Mouse (Mus musculus) liver, embryonic 15.5 days (tissue): ENCODE measurements around the gene Dlat. TPM values are rescaled to one million over a fixed set of nuclear protein-coding genes. Genes with fewer than 3 reads are reported as not detected.
A peak's percentile ranks its signal among the peaks of the same experiment; 100 is the strongest.

ENCODE experiments used
- ATAC-seq: fragments of 200-750 bp; cut with Nextera tagmentation; 2 replicates; pipeline ENCODE4 v1.8.0; 2017; ENCODE audit warnings: moderate number of reproducible peaks, mild to moderate bottlenecking, moderate library complexity; ENCODE audit not compliant: insufficient read depth
- H3K27ac ChIP-seq: fragments of 300-500 bp; sonication (generic); replicated peaks from 2 replicates; pipeline ENCODE4 v1.5.1; 2015; ENCODE audit warnings: mild to moderate bottlenecking, inconsistent platforms
- H3K27me3 ChIP-seq: fragments of 300-500 bp; sonication (generic); 2 replicates; pipeline ENCODE4 v1.6.1; 2015; ENCODE audit warnings: mild to moderate bottlenecking, inconsistent platforms
- H3K36me3 ChIP-seq: fragments of 300-500 bp; sonication (generic); replicated peaks from 2 replicates; pipeline ENCODE4 v1.6.1; 2015; ENCODE audit warnings: moderate library complexity, mild to moderate bottlenecking, inconsistent platforms
- H3K4me1 ChIP-seq: fragments of 300-500 bp; sonication (generic); replicated peaks from 2 replicates; pipeline ENCODE4 v1.6.1; 2015; ENCODE audit warnings: inconsistent platforms
- H3K4me2 ChIP-seq: fragments of 300-500 bp; sonication (generic); 2 replicates; pipeline ENCODE4 v1.6.1; 2015; ENCODE audit warnings: moderate library complexity, mild to moderate bottlenecking, inconsistent platforms
- H3K4me3 ChIP-seq: fragments of 300-500 bp; sonication (generic); replicated peaks from 2 replicates; pipeline ENCODE4 v1.5.1; 2015; ENCODE audit warnings: mild to moderate bottlenecking, inconsistent platforms
- H3K9ac ChIP-seq: fragments of 300-500 bp; sonication (generic); 2 replicates; pipeline ENCODE4 v1.6.1; 2015; ENCODE audit warnings: moderate library complexity, mild to moderate bottlenecking, inconsistent platforms
- H3K9me3 ChIP-seq: fragments of 300-500 bp; sonication (generic); replicated peaks from 2 replicates; pipeline ENCODE4 v1.6.1; 2016; ENCODE audit warnings: inconsistent platforms
- WGBS: fragments of 180-500 bp; shearing (Covaris S2); methylation state at CpG from one replicate; pipeline ENCODE4 v1.1.7; 2015; ENCODE audit warnings: mixed read lengths; ENCODE audit not compliant: insufficient replicate concordance; 5-methylcytosine and 5-hydroxymethylcytosine counted together
- polyA plus RNA-seq: library from polyadenylated mRNA; unstranded; fragments of >200 nt; fragmentation: Nextera tagmentation; extraction: Ambion mirVana; gene quantifications from 2 replicates; pipeline ENCODE4 v1.2.1, GENCODE M21; 2015

The Dlat gene
- polyA plus RNA-seq = 23.2 and 24.6 TPM in 2 replicates

DNA sequence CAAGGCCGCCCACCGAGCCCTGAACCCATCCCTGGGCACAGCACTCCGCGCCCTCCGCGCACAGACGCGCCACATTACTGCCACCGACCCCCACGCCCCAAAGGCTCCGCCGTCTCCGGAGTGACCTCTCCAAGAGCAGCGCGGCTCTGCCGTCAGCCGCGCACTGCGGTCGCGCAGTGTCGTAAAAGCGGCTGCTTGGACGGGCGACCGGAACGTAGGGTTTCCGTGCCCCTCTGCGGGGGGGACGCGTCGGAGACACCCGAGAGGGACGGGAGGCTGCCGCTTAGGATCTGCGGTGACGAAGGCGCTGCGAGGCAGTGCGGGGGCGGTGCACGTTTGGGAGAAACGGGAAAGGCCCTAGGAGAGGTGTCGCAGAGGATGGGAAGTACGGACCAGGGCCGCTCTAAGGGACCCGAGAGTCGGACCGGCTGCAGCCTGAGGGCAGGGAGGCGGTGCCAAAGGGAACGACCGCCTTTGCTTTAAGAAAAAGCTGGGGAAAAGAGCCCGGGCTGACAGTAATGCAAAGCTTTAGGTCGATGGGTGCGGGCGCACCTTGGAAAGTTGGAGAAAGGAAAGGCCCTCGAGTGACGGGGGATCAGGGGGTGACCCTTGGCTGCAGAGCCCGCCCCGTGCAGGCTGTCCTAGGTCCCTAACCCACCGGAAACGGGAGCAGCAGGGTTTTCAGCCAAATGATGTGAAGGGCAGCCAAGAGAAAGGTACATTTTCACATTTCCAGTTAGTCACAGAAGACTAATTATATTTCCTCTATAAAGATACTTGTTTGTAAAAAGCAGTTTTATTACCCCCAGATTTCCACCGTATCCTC lies at the start of gene Dlat:
TSS of gene Dlat (minus strand) at position 389 of the 826 bp plus-strand sequence.
- WGBS = under 1% methylated on average over 63 of the region's 63 CpGs
- peak within 1 kb of the TSS; percentile 89 for H3K4me3 ChIP-seq
- no peaks in the 10 kb centered on the region for H3K9me3 ChIP-seq
- peak within 1 kb of the TSS; percentile 94 for H3K4me2 ChIP-seq
- H3K27me3 ChIP-seq = no peaks in the 10 kb centered on the region
- H3K27ac ChIP-seq = peak within 1 kb of the TSS; percentile 76
- H3K9ac ChIP-seq = peak within 1 kb of the TSS; percentile 80
- peak; percentile 91 for ATAC-seq
- H3K36me3 ChIP-seq = peaks cover 15% of the 10 kb centered on the region; the same call in 1 of the 2 replicates
- peaks cover 28% of the 10 kb centered on the region for H3K4me1 ChIP-seq

DNA sequence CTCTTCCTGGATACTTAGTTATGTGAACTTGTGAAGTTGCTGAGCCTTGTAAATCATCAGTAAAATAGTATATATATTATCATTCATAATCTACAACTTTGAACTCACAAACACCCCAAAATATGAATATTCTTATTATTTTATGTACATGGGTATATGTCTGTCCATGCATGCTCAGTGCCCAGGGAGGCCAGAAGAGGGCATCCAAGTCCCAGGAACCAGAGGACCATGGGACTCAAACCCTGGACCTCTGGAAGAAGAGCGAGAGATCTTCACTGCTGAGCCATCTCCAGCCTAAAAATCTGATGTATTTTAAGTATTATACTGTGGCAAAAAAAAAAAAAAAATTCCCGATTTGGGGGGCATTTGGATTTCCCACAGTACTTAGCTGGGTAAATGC lies 49.5 kb upstream of the Dlat start:
- H3K27ac ChIP-seq = no peak overlapping the region
- no peak overlapping the region for H3K4me2 ChIP-seq
- no peaks in the 10 kb centered on the region for H3K36me3 ChIP-seq
- no peak overlapping the region for H3K9ac ChIP-seq
- no peaks in the 10 kb centered on the region for H3K27me3 ChIP-seq
- ATAC-seq = no peak
- no peaks in the 10 kb centered on the region for H3K9me3 ChIP-seq
- H3K4me1 ChIP-seq = no peaks in the 10 kb centered on the region
- H3K4me3 ChIP-seq = no peak overlapping the region
- WGBS = 12% methylated on average over 2 of the region's 2 CpGs

DNA sequence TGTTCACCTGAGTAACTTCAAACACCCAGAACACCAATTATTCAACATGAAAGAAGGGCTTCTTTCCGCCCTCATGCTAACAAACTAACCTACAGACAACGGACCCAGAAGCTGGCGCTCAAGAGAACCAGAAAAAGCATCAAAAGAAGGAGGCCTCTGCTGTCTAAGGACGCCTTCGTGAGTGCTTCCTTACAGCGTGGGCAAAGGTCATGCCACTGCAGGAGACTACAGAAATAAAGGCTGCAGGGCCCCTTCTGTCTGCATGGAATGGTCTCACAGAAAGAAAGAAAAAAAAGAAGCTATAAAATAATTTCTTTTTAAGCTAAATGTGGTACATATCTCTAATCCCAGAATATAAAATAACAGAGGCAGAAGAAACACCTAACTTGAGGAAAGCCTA lies 45.3 kb upstream of the Dlat start:
- 51% methylated on average over 6 of the region's 6 CpGs for WGBS

DNA sequence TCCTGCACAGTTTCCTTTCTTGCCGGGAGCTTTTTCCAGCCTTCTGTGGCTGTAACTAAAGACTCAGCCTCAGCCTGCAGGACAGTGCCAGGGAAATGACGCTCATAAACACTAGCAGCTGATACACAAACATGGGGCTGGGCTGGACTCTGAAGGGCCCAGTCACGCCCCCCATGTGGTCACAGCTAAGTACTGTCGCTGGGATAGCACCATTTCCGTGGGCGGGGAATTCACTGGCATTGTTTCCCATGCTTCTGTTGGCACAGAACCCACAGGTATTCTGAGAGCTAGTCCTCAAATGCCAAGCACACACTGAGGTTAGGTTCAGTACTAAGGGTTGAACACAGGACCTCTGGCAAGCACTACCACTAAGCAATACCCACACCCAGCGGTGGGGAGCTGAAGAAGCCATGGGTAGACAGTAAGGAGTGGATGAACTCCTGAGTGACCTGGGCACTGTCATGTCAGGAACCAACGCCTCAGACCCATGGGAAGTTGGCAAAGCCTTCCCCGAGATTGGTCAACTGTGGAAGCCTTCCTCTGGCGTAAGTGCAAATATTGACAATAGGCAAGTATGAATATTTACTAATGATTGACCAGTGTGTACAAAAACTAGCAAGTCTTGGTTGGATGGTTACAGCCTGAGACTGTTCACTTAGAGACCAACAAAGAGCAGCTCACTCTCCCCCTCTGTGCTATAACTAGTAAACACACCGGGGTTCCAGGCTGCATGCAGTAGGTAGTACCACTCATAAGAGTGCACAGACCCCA lies 41.5 kb upstream of the Dlat start:
- 39% methylated on average over 11 of the region's 11 CpGs for WGBS

More for the DNA sequence above, 45.3 kb upstream of the Dlat start:
- ATAC-seq = no peak
- H3K9ac ChIP-seq = no peak overlapping the region
- H3K36me3 ChIP-seq = no peaks in the 10 kb centered on the region
- peaks cover 21% of the 10 kb centered on the region for H3K27me3 ChIP-seq
- H3K4me1 ChIP-seq = peaks cover 12% of the 10 kb centered on the region; the same call in 1 of the 2 replicates
- no peaks in the 10 kb centered on the region for H3K9me3 ChIP-seq
- no peak overlapping the region for H3K4me2 ChIP-seq
- no peak overlapping the region for H3K27ac ChIP-seq
- H3K4me3 ChIP-seq = no peak overlapping the region

DNA sequence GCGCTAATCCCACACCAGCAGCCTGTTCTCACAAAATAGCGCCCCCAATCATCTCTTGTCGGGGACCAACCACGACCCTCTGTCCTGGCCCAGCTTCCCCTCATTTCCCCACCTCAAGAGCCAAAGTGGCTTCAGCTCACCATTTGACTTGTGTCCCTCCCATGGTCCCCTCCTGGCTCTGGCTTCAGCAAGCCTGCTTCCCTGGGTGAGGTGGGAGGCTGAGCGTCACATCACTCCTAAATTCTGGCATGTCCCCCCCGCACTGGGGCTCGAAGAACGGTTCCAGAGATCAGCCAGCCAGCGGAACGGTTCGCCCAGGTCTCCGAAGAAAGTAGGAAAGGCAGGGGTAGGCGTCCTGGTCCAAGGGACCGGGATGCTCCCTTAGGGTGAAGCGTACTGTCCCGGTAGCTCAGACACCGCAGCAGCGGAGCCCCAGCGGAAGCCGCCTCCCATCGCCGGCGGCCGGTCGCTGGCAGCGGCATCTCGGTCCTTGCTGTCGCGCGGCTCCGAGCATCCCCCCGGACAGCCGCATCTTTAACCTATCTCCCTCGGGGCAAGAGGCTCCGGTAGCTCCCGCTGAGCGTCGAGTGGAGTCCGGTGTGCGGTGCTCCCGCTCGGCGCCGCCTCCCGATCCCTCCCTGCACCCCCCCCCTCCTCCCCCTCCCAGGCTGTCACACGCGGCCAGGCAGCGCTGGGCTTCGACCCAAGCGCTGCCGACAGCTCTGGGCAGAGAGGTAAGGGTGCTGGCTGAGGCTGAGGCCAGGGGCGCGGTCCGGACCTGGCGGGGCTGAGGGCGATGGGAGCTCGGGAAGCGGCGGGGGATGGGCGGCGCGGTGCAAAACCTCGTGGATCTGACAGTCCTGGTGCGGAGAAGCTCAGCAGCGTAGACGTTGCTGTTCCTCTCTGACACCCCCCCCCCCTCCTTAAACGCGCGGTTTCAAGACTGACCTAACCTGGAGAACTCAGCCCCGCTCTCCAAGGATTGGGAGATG lies 39.1 kb upstream of the Dlat start:
- Histone ChIP-seq H3K27ac (no peak overlapping the region), H3K9me3 (no peaks in the 10 kb centered on the region), H3K36me3 (no peaks in the 10 kb centered on the region), H3K4me3 (peak overlapping the region; percentile 50), H3K27me3 (peaks cover 75% of the 10 kb centered on the region), H3K9ac (peak overlapping the region; percentile 21), H3K4me2 (peak overlapping the region; percentile 72), H3K4me1 (peaks cover 24% of the 10 kb centered on the region)
- WGBS = under 1% methylated on average over 69 of the region's 70 CpGs
- ATAC-seq = peak; percentile 24; the same call in 1 of the 2 replicates

More for the DNA sequence above, 41.5 kb upstream of the Dlat start:
- H3K9ac ChIP-seq = no peak overlapping the region
- H3K27me3 ChIP-seq = peaks cover 59% of the 10 kb centered on the region
- no peak overlapping the region for H3K4me3 ChIP-seq
- H3K4me2 ChIP-seq = no peak overlapping the region
- no peak overlapping the region for H3K27ac ChIP-seq
- H3K4me1 ChIP-seq = peaks cover 24% of the 10 kb centered on the region
- H3K9me3 ChIP-seq = no peaks in the 10 kb centered on the region
- H3K36me3 ChIP-seq = no peaks in the 10 kb centered on the region
- peak; percentile 56 for ATAC-seq

DNA sequence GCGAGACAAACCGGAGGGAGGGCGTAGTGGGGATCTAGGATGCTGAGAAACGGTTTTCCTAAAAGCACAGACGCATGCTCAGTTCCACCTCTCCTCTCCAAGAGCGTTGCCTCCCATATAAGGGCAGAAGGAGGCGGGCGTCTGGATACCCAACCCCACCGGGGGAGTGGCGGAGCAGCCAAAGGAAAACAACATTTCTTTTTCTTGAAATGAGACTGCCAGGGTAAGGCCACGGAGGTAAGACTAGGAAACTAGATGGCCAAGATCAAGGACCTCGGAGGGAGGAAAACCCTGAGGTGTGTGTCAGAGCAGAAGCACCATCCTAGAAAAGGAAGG lies 38.1 kb upstream of the Dlat start:
- Histone ChIP-seq H3K4me1 (peaks cover 24% of the 10 kb centered on the region), H3K4me3 (peak overlapping the region; percentile 26), H3K27ac (no peak overlapping the region), H3K27me3 (peaks cover 85% of the 10 kb centered on the region), H3K9ac (no peak overlapping the region), H3K9me3 (no peaks in the 10 kb centered on the region), H3K4me2 (peak overlapping the region; percentile 72), H3K36me3 (no peaks in the 10 kb centered on the region)
- no peak for ATAC-seq
- WGBS = under 1% methylated on average over 12 of the region's 12 CpGs

DNA sequence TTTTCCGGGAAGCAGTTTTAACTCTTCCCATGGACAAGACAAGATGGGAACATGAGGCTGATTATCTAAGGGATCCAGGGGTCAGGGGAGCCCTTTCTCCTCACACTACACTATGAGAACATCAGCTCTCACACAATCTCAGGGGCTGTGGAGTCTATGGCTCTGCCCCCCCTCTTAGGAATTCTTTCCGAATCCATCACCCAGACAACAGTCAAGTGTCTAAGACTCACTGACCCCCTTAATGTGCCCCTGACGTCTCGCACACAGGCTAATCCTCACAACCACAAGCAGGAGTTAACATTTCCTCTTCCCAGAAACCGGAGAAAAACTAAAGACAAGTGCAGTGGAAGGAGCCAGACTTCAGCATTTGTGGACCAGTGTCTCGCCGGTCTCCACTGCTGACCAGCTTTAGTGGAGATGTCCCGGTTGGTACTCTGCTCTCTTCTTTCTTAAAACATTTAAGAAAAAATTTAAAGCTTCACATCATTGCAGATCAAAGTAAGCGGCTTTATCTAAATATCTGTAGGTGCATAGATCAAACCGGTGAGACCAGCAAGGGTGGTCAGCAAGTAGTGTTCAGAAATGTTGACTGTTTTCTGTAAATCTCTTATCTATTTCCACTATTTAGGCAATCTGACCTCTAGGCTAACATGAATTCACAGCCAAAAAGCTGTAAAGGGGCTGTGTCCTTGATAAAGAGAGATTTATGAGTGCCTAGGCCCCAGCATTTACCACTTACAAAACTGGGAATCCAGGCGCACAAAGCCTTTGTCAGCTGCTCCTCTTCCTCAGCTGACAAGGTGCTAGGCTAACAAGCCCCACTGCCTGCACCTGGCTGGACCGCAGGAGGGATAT lies 37.5 kb upstream of the Dlat start:
- Histone ChIP-seq H3K4me3 (peak overlapping the region; percentile 26; the same call in 1 of the 2 replicates), H3K27me3 (peaks cover 87% of the 10 kb centered on the region), H3K4me1 (peaks cover 24% of the 10 kb centered on the region), H3K9me3 (no peaks in the 10 kb centered on the region), H3K4me2 (peak overlapping the region; percentile 72), H3K27ac (no peak overlapping the region), H3K9ac (no peak overlapping the region), H3K36me3 (no peaks in the 10 kb centered on the region)
- ATAC-seq = no peak
- WGBS = 48% methylated on average over 12 of the region's 12 CpGs

DNA sequence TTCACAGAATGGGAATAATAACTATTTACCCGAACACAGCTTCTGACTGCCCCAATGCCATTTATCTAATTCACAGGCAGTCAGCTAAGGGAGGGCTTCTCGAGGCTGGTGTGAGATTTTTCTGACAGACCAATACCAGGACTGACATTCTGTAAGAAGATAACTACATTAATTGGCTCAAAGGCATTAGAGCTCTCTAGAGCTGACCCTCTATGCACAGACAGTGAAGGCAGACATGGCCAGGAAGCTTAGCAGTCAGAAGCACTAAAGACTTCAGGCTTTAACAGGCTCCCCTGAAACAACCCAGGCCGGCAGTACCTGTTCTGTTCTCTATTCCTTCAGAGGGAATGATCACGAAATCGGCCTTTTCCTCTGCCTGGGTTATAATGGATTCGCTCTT lies 35.6 kb upstream of the Dlat start:
- H3K27ac ChIP-seq = no peak overlapping the region
- H3K27me3 ChIP-seq = peaks cover 70% of the 10 kb centered on the region
- 53% methylated on average over 6 of the region's 6 CpGs for WGBS
- peaks cover 12% of the 10 kb centered on the region for H3K4me1 ChIP-seq
- no peaks in the 10 kb centered on the region for H3K9me3 ChIP-seq
- ATAC-seq = no peak
- H3K9ac ChIP-seq = no peak overlapping the region
- no peak overlapping the region for H3K4me2 ChIP-seq
- no peaks in the 10 kb centered on the region for H3K36me3 ChIP-seq
- no peak overlapping the region for H3K4me3 ChIP-seq

DNA sequence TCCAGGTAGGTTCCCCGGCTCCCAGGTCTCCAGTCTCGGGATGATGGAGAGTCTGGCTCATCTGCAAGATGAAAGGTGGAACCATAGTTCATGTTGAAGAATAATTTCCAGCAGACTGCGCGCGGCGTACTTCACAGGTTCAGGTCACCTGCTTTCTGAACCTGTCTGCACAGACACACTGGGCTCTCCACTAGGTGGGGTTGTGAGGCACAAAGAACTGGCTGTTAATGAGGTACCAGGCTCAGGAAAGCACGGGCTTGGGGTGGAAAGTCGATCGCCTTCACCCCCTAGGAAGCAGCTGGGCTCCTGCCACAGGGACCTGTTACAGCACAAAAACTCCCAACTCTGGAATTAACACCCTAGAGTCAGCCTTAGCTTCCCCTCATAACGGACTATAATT lies 34.1 kb upstream of the Dlat start:
- Histone ChIP-seq H3K9me3 (no peaks in the 10 kb centered on the region), H3K4me3 (peak overlapping the region; percentile 32), H3K36me3 (no peaks in the 10 kb centered on the region), H3K9ac (no peak overlapping the region), H3K4me1 (peaks cover 6% of the 10 kb centered on the region), H3K4me2 (peak overlapping the region; percentile 49), H3K27ac (peak overlapping the region; percentile 63), H3K27me3 (peaks cover 55% of the 10 kb centered on the region)
- peak; percentile 56; the same call in 1 of the 2 replicates for ATAC-seq
- WGBS = 13% methylated on average over 10 of the region's 10 CpGs
